Mouse (Mus musculus) olfactory bulb, adult 2 months (tissue): ENCODE results near the gene Tgfbr3l.

ENCODE experiments used
- CTCF ChIP-seq: fragments of 200-500 bp; IDR thresholded peaks from 2 replicates; pipeline ENCODE4 v1.5.1; 2012; ENCODE audit warnings: low read depth, mild to moderate bottlenecking, low read length, moderate library complexity; ENCODE audit not compliant: insufficient read depth
- POLR2A ChIP-seq: fragments of 200-500 bp; IDR thresholded peaks from 2 replicates; pipeline ENCODE4 v1.6.1; 2012; ENCODE audit warnings: mild to moderate bottlenecking, low read depth, low read length, moderate library complexity; ENCODE audit not compliant: insufficient read depth

GRCm38 (mm10) chr8:4292738-4293137 lies 44.7 kb downstream of the Tgfbr3l start:
- TF ChIP-seq CTCF (no peak), POLR2A (no peak)
